Mouse (Mus musculus) central nervous system, embryonic 11.5 days (tissue): ENCODE data around the gene Gm17727. TPM values are rescaled to one million over a fixed set of nuclear protein-coding genes. Genes with fewer than 3 reads are reported as not detected.

Source experiments
- polyA plus RNA-seq: library from polyadenylated mRNA; depleted of rRNA; stranded (reverse); fragments of >200 nt; gene quantifications from 2 replicates; pipeline ENCODE4 v1.2.3, GENCODE M21; 2012; rRNA removed

The Gm17727 gene
- polyA plus RNA-seq, result not detected in 2 replicates

DNA sequence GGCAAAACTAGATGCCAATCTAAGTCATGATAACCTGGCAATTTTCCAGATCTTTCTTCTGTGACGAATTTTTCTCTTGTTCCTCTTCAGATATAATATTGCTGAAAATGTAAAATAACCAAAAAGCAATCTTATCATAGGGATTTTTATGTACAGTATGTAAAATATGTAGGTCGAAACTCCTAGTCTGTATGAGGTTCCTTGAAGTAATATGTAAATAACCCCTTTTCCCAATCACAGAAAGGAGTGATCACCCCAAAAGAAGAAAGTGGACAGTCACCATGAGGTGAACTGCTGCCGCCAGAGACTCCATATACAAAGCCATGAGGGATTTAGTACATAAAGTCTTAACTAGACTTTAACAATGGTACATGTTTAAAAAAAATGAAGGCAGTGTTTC, at the start of gene Gm17727:
Gene Gm17727 (minus strand): TSS at position 101 of the 400 bp plus-strand sequence.

DNA sequence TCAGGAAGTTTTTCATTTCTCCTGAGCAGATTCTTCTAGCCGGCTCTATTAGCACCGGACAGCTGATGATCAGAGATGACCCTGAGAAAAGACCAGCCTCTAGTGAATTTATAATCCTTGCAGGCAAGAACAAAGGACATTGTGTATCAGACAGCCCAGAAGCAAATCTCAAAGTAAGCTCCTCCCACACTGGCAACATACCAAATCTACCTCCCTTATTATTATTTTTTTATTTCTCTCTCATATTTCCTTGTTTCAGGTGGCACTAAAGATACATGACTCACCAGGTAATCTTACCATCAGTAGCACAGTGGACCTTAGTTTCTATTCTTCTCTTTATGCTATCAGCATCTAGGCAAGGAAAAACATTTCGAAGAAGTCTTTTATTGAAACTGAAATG, 12.1 kb upstream of the Gm17727 start, which contains the start of the genes Gm27235 and D730048I06Rik:
Gene Gm27235 (minus strand): TSS at position 101 of the 400 bp plus-strand sequence.
Gene D730048I06Rik (minus strand): TSS at position 112 of the 400 bp plus-strand sequence.

DNA sequence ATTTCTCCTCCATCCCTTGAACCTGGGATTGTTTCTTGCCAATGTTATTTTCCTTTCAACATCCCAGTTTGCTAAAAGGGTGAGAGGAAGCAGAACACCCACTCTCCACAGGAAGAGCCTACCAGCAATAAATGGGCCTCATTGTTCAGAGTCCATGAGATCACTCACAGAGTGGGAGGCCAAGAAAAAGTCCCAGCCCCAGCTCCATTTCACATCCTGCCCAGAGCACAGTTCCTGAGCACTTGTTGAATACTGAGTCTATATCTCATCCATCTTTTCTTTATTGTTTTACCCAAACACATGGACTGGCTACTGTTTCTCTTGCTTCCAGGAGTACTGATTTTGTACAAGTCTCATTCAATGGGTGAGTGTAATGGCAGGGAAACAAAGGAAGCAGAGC, 37.2 kb downstream of the Gm17727 start, which contains the start of gene Gm17677:
Gene Gm17677 (plus strand): TSS at position 301 of the 400 bp plus-strand sequence.

Other genes starting within 250 kb of the Gm17727 start
- 4.1 and 4.9 TPM in 2 replicates for gene Ddx25, start 219.6 kb downstream of the Gm17727 start, polyA plus RNA-seq
- gene Pus3, start 219.5 kb downstream of the Gm17727 start, polyA plus RNA-seq, result 22.8 and 24.8 TPM in 2 replicates
- gene Pate2, start 207.8 kb downstream of the Gm17727 start, polyA plus RNA-seq, result 1.3 and 1.9 TPM in 2 replicates
- gene Hyls1, start 207.7 kb downstream of the Gm17727 start, polyA plus RNA-seq, result 15.2 and 21.0 TPM in 2 replicates
- gene Pate4, start 166.2 kb downstream of the Gm17727 start, polyA plus RNA-seq, result not detected in 2 replicates
- gene Pate3, start 129.9 kb downstream of the Gm17727 start, polyA plus RNA-seq, result not detected in 2 replicates
- not detected in 2 replicates for gene Pate1, start 90.7 kb downstream of the Gm17727 start, polyA plus RNA-seq
- gene Gm17677, start 37.1 kb downstream of the Gm17727 start, polyA plus RNA-seq, result not detected in 2 replicates
- gene Gm27235, start 12.0 kb upstream of the Gm17727 start, polyA plus RNA-seq, result not detected in 2 replicates
- not detected in 2 replicates for gene D730048I06Rik, start 12.0 kb upstream of the Gm17727 start, polyA plus RNA-seq
- not detected in 2 replicates for gene 9230110F15Rik, start 66.0 kb upstream of the Gm17727 start, polyA plus RNA-seq
- gene 9230113P08Rik, start 130.3 kb upstream of the Gm17727 start, polyA plus RNA-seq, result not detected in 2 replicates